Mouse (Mus musculus) embryonic facial prominence, embryonic 14.5 days (tissue): ENCODE results near the gene Meaf6. TPM values are rescaled to one million over a fixed set of nuclear protein-coding genes. Genes with fewer than 3 reads are reported as not detected.
A peak's percentile ranks its signal among the peaks of the same experiment; 100 is the strongest.

ENCODE experiments used
- ATAC-seq: fragments of 200-750 bp; cut with Nextera tagmentation; 2 replicates; pipeline ENCODE4 v1.8.0; 2017; ENCODE audit warnings: low read depth, moderate number of reproducible peaks, moderate TSS enrichment
- DNase-seq: peaks from one replicate; pipeline ENCODE4 v3.0.0-alpha.2; 2015; ENCODE audit warnings: low spot score
- H3K27ac ChIP-seq: fragments of 300-500 bp; sonication (generic); replicated peaks from 2 replicates; pipeline ENCODE4 v1.5.1; 2014; ENCODE audit warnings: low read depth, mild to moderate bottlenecking, low read length, moderate library complexity
- H3K27me3 ChIP-seq: fragments of 300-500 bp; sonication (generic); replicated peaks from 2 replicates; pipeline ENCODE4 v1.6.1; 2014; ENCODE audit warnings: low read length; ENCODE audit not compliant: control insufficient read depth, insufficient read depth
- H3K36me3 ChIP-seq: fragments of 300-500 bp; sonication (generic); 2 replicates; pipeline ENCODE4 v1.6.1; 2014; ENCODE audit warnings: low read length, mixed read lengths; ENCODE audit not compliant: control insufficient read depth, insufficient read depth
- H3K4me1 ChIP-seq: fragments of 300-500 bp; sonication (generic); 2 replicates; pipeline ENCODE4 v1.6.1; 2014; ENCODE audit warnings: antibody characterized with exemption, low read length; ENCODE audit not compliant: control insufficient read depth, insufficient read depth
- H3K4me2 ChIP-seq: fragments of 300-500 bp; sonication (generic); 2 replicates; pipeline ENCODE4 v1.6.1; 2014; ENCODE audit warnings: low read depth, mild to moderate bottlenecking, low read length, moderate library complexity, mixed read lengths
- H3K4me3 ChIP-seq: fragments of 300-500 bp; sonication (generic); 2 replicates; pipeline ENCODE4 v1.5.1; 2014; ENCODE audit warnings: low read depth, mild to moderate bottlenecking, low read length
- H3K9ac ChIP-seq: fragments of 300-500 bp; sonication (generic); 2 replicates; pipeline ENCODE4 v1.6.1; 2014; ENCODE audit warnings: low read depth, mild to moderate bottlenecking, low read length, moderate library complexity, mixed read lengths
- H3K9me3 ChIP-seq: fragments of 300-500 bp; sonication (generic); 2 replicates; pipeline ENCODE4 v1.6.1; 2016; ENCODE audit warnings: low read length; ENCODE audit not compliant: control insufficient read depth
- WGBS: fragments of 180-500 bp; shearing (Covaris S2); extraction: QIAGEN DNeasy Blood & Tissue Kit; methylation state at CpG from one replicate; pipeline ENCODE4 v1.1.7; 2014; 5-methylcytosine and 5-hydroxymethylcytosine counted together
- polyA plus RNA-seq: library from polyadenylated mRNA; unstranded; fragments of >200 nt; fragmentation: Nextera tagmentation; extraction: Ambion mirVana; gene quantifications from 2 replicates; pipeline ENCODE4 v1.2.1, GENCODE M21; 2014

The Meaf6 gene
- polyA plus RNA-seq, 1 experiment from 2014 or later, result 53.5 TPM

DNA sequence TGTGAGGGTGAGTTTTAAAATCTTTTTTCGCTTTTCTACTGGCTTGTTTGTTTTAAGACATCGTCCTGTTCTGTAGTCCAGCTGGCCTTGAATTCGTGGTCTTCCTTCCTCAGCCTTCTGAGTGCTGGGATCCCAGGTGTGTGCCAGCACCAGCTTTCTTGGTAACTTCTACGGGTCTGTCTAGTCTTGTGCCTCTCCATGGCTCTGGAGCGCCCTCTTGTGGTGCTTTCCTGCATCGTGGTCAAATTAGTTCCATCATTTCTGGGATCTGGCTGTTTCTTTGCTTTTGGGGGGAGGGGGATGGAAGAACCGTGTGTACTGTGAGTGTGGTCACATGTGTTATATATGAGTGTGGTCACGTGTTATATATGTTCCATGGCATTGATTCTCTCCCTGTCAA is 14.5 kb downstream of the Meaf6 start:
- DNase-seq (peak; percentile 70), ATAC-seq (peak; percentile 84)
- WGBS, result 3% methylated on average over 8 of the region's 8 CpGs
- H3K36me3 ChIP-seq, result peaks cover 27% of the 10 kb centered on the region; the same call in 1 of the 2 replicates
- H3K4me3 ChIP-seq, result no peak overlapping the region
- H3K4me1 ChIP-seq, result no peaks in the 10 kb centered on the region
- no peak overlapping the region for H3K27ac ChIP-seq
- H3K9ac ChIP-seq, result no peak overlapping the region
- no peaks in the 10 kb centered on the region for H3K27me3 ChIP-seq
- no peaks in the 10 kb centered on the region for H3K9me3 ChIP-seq
- no peak overlapping the region for H3K4me2 ChIP-seq

DNA sequence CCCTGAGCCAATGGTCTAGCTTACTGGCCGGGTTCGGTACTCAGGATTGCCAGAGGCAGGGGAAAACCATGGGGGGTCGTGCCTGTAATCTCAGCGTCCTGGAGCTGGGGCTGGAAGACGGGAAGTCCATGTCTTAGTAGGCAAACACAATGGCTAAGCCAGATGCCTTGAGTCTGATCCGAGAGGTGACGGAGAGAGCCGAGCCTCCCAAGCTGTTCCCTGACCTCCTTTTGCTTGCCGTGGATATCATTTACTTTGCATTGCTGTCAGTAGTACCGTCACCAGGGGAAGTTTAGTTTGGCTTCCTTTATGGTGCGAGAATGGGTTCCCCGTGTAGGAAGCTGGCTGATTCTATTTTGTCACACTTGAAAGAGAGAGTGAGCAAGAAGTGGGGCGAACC is 16.4 kb downstream of the Meaf6 start:
- H3K4me2 ChIP-seq, result no peak overlapping the region
- no peak overlapping the region for H3K9ac ChIP-seq
- no peaks in the 10 kb centered on the region for H3K4me1 ChIP-seq
- H3K9me3 ChIP-seq, result no peaks in the 10 kb centered on the region
- H3K4me3 ChIP-seq, result no peak overlapping the region
- no peaks in the 10 kb centered on the region for H3K27me3 ChIP-seq
- no peak overlapping the region for H3K27ac ChIP-seq
- 66% methylated on average over 13 of the region's 13 CpGs for WGBS
- peaks cover 45% of the 10 kb centered on the region for H3K36me3 ChIP-seq
- DNase-seq, result no peak
- ATAC-seq, result no peak

DNA sequence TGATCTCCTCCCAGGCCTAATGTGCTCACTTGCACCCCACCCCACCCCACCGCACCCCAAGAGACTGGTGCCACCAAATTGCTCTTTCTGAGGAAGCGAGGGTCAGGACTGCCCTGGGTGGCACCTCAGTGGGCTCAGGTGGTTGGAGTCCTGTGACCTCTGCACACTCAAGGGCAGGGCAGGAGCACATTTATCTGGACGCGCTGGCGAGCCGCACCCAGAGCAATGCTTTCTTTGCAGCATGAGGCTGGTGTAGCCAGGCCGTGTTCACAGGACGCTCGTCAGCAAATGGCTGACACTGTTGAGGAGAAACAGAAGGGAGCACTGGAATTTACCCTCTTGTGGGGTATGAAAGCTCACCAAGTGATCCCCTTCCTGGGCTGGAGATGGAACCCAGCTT is 20.4 kb downstream of the Meaf6 start:
- no peak for ATAC-seq
- Histone ChIP-seq H3K36me3 (peaks cover 64% of the 10 kb centered on the region), H3K4me2 (no peak overlapping the region), H3K27me3 (no peaks in the 10 kb centered on the region), H3K4me3 (no peak overlapping the region), H3K9ac (no peak overlapping the region), H3K4me1 (no peaks in the 10 kb centered on the region), H3K27ac (no peak overlapping the region), H3K9me3 (no peaks in the 10 kb centered on the region)
- 92% methylated on average over 9 of the region's 9 CpGs for WGBS
- no peak for DNase-seq

DNA sequence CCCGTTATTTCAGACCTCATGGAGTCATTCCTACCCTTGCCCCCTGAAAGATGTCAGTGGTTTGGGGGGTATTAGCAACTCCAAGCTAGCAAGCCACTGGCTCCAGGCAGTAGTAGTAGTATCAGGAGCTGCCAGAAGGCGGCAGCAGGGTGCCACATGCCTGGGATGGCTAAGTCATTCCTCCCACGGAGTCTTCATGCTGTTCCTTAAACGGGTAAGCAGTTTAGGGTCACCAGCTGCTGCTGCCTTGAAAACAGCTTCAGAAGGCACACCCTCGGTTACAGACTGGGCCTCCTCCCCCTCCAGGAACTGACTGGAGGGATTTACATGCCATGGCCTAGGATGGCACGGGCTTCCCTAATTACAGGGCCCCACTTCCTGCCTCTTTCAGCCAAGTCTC is 29.7 kb downstream of the Meaf6 start:
- WGBS, result 1% methylated on average over 6 of the region's 6 CpGs
- H3K9me3 ChIP-seq, result no peaks in the 10 kb centered on the region
- no peak overlapping the region for H3K9ac ChIP-seq
- H3K4me1 ChIP-seq, result peaks cover 12% of the 10 kb centered on the region
- no peaks in the 10 kb centered on the region for H3K27me3 ChIP-seq
- DNase-seq (peak; percentile 89), ATAC-seq (peak; percentile 27)
- H3K27ac ChIP-seq, result no peak overlapping the region
- H3K36me3 ChIP-seq, result peaks cover 18% of the 10 kb centered on the region
- H3K4me3 ChIP-seq, result no peak overlapping the region
- H3K4me2 ChIP-seq, result no peak overlapping the region

DNA sequence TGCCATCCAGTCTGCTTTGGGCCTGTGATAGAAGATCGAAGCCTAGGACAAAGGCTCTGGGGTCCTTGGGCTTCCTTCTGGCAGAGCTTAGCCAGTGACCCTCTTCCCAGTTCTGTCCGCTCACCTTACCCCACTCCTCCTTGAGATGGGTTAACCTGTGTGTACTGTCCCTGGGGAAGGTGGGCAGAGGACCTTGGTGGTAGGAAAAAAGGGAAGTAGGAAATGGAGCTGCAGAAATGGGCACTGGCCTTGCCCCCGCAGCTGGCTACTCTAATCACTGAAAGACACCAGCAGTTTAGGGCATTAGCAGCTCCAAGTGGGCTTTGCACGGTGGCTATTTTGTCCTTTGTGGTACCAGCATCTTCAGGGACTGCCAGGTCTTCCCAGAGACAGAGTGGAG is 30.1 kb downstream of the Meaf6 start:
- Histone ChIP-seq H3K4me2 (no peak overlapping the region), H3K9ac (no peak overlapping the region), H3K4me1 (peaks cover 12% of the 10 kb centered on the region), H3K27ac (0 out of 2 replicates have a peak overlapping the region, but pooled peaks have one; percentile 2), H3K9me3 (no peaks in the 10 kb centered on the region), H3K27me3 (no peaks in the 10 kb centered on the region), H3K36me3 (peaks cover 14% of the 10 kb centered on the region), H3K4me3 (no peak overlapping the region)
- no peak for ATAC-seq
- no peak for DNase-seq
- 70% methylated on average over 4 of the region's 4 CpGs for WGBS

DNA sequence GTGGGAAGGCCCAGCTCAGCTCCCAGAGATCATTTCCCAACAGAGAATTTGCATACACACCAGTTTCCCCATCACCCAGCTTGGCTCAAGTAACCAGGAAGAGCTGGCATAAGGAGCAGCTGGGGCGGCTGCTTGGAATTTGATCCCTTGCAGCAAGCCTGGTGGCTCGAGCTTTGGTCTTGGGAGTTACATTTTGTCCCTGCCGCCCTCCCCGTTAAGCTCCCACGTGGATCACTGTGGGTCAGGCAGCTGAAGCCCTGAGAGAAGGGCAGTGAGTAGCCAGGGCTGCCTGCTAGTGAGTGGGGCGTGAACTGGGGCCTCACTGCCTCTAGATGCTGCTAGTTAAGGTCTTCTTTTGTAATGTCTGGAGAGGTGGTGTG is 30.8 kb downstream of the Meaf6 start:
- DNase-seq, result peak; percentile 79
- peak overlapping the region; percentile 46; the same call in 1 of the 2 replicates for H3K27ac ChIP-seq
- H3K4me2 ChIP-seq, result no peak overlapping the region
- H3K4me1 ChIP-seq, result peaks cover 12% of the 10 kb centered on the region
- H3K27me3 ChIP-seq, result no peaks in the 10 kb centered on the region
- 0 out of 2 replicates have a peak, but pooled peaks cover 8% of the 10 kb centered on the region for H3K36me3 ChIP-seq
- ATAC-seq, result peak; percentile 38
- 16% methylated on average over 6 of the region's 6 CpGs for WGBS
- no peaks in the 10 kb centered on the region for H3K9me3 ChIP-seq
- 0 out of 2 replicates have a peak overlapping the region, but pooled peaks have one; percentile 5 for H3K9ac ChIP-seq
- H3K4me3 ChIP-seq, result no peak overlapping the region

DNA sequence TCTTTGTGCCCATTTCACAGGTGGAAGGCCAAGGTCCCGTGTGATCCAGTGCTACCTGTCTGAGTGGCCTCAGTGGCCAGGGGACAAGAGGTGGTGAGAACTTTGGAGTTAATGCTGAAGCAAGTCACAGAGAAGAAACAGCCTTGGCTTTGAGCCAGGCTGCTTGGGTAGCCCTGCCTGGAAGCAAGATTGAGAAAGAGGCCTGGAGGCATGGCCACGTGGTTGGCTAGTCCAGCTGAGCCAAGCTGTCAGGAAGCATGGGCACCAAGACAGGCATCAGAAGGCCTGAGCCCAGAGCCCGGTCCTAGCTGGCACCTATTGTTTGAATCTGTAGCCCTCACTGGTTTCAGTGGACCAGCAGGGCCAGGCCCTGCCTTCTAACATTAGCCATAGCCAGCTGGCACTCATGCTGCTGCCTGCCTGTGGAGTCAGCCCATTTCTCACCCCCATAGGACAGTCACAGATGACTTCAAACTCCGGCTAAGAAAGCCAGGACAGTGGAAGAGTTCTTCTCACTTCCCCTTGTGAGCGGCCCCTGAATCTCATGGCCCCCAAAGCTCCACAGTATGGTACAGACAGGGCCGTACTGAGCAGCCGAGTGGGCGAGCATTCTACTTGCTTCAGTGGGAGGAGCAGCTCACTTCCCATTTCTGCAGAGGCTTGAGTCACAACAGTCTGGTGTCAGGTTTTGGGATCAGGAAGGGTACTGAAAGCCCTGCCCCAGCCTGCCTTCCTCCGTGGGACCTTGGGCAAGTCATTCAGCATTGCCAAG is 31.3 kb downstream of the Meaf6 start:
- Histone ChIP-seq H3K27ac (peak overlapping the region; percentile 46), H3K27me3 (no peaks in the 10 kb centered on the region), H3K4me1 (peaks cover 12% of the 10 kb centered on the region), H3K36me3 (0 out of 2 replicates have a peak, but pooled peaks cover 3% of the 10 kb centered on the region), H3K9ac (no peak overlapping the region), H3K4me2 (no peak overlapping the region), H3K9me3 (no peaks in the 10 kb centered on the region), H3K4me3 (no peak overlapping the region)
- DNase-seq (peak; percentile 47), ATAC-seq (no peak)
- WGBS, result 59% methylated on average over 9 of the region's 9 CpGs

DNA sequence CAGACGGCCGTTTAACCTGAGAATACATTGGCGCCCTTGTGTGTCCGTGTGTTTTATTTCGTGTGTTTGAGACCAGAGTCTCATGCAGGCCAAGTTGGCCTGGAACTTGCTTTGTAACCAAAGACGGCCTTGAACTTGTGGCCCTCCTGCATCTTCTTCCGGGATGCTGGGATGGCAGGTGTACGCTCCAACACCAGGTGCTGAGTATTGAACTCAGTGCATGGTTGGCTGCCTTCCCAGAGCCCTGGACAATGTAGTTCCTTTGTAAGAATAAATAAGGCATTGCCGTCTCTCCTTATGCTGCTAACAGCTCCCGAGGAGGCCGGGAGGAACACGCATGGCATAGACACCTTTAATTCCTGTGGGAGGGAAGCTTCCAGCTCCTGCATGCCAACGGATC is 32.0 kb downstream of the Meaf6 start:
- DNase-seq, result no peak

DNA sequence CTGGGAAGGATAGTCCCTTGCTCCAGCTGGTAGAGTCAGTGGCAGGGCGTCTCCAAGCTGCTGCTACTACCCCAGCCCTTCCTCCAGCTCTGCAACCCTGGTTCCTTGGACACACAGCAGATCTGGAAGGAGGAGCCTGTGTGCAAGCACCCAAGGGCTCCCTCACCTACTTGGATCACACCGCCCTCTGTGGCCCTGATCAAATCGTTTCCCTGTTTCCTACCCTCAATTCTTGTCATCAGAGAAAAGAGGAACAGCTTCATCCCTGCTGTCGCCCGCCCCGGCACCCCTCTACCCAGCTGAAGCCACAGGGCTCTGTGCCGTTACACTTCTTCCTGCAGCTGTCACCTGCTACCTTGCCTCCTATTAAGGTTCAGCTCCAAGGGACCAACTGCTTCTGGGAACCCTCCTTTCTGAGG is 33.0 kb downstream of the Meaf6 start:
- no peak overlapping the region for H3K4me3 ChIP-seq
- 83% methylated on average over 7 of the region's 7 CpGs for WGBS
- H3K4me2 ChIP-seq, result no peak overlapping the region
- no peaks in the 10 kb centered on the region for H3K27me3 ChIP-seq
- no peaks in the 10 kb centered on the region for H3K9me3 ChIP-seq
- no peak overlapping the region for H3K27ac ChIP-seq
- peaks cover 12% of the 10 kb centered on the region for H3K4me1 ChIP-seq
- no peak for ATAC-seq
- no peak overlapping the region for H3K9ac ChIP-seq
- no peak for DNase-seq
- H3K36me3 ChIP-seq, result no peaks in the 10 kb centered on the region

More for the DNA sequence above, 32.0 kb downstream of the Meaf6 start:
- H3K9me3 ChIP-seq, result no peaks in the 10 kb centered on the region
- H3K27ac ChIP-seq, result no peak overlapping the region
- H3K4me2 ChIP-seq, result no peak overlapping the region
- H3K36me3 ChIP-seq, result no peaks in the 10 kb centered on the region
- 68% methylated on average over 13 of the region's 13 CpGs for WGBS
- no peak overlapping the region for H3K4me3 ChIP-seq
- peaks cover 12% of the 10 kb centered on the region for H3K4me1 ChIP-seq
- no peaks in the 10 kb centered on the region for H3K27me3 ChIP-seq
- no peak for ATAC-seq
- H3K9ac ChIP-seq, result no peak overlapping the region
